In genomic region chr5:21255551-21256132, GRCm38 (mm10) we compare ENCODE assay signal across 13 mouse cellular contexts.
A peak's percentile ranks its signal among the peaks of the same experiment; 100 is the strongest.
DNase-seq lines count a peak whose midpoint lies in the region; ATAC-seq and TF ChIP-seq lines count a peak whose summit lies in the region.
"Had no signal": no experiment of that assay in that cellular context is flagged by ENCODE, and none has a peak within 500 bp of the region (broad histone marks: within the 10 kb centered on the region; RNA-seq: fewer than 3 reads in every experiment).

No protein-coding gene starts in this region.

- no peak overlapping the region for H3K27ac ChIP-seq in hindbrain, postnatal 0 days
- H3K27ac ChIP-seq: forebrain, embryonic 15.5 days; limb, embryonic 12.5 days had no signal

- WGBS in hindbrain, postnatal 0 days: 86% methylated on average over 5 of the region's 5 CpGs

- H3K4me3 ChIP-seq in hindbrain, postnatal 0 days (ENCODE audit: low read length): no peak overlapping the region
- H3K4me3 ChIP-seq: forebrain, embryonic 15.5 days; limb, embryonic 12.5 days had no signal

- peak; percentile 80 for ATAC-seq in inflammation-experienced regulatory T-cells, adult 6 months
- no peak for ATAC-seq in hindbrain, postnatal 0 days
- ATAC-seq: forebrain, embryonic 15.5 days had no signal

- intact Hi-C loops in left cerebral cortex, postnatal 25 days (cut with DNase I): no loop called here

- H3K4me1 ChIP-seq in hindbrain, postnatal 0 days (ENCODE audit: insufficient read depth, low read length): no peaks in the 10 kb centered on the region
- H3K4me1 ChIP-seq: forebrain, embryonic 15.5 days; limb, embryonic 12.5 days had no signal

- no peaks in the 10 kb centered on the region for H3K9me3 ChIP-seq in hindbrain, postnatal 0 days (ENCODE audit: low read length)
- H3K9me3 ChIP-seq: forebrain, embryonic 15.5 days; limb, embryonic 12.5 days had no signal

- no peak overlapping the region for H3K4me2 ChIP-seq in hindbrain, postnatal 0 days (ENCODE audit: low read depth, low read length)
- H3K4me2 ChIP-seq: forebrain, embryonic 15.5 days; limb, embryonic 12.5 days had no signal

- DNase-seq in lung, adult 18-20 months: peak; percentile 34 to 44
- no peak for DNase-seq in lung, postnatal 10 days
- DNase-seq in spleen, adult 12 weeks (ENCODE audit: low spot score): peak; percentile 14
- DNase-seq in thymus, postnatal 36 days: peak; percentile 53 to 58
- no peak for DNase-seq in left cerebral cortex, postnatal 25 days (ENCODE audit: low spot score in 2 of 2)
- DNase-seq in hindbrain, postnatal 0 days (ENCODE audit: low spot score): no peak
- DNase-seq in embryo, embryonic 10.5 days (ENCODE audit: low spot score): no peak
- DNase-seq: kidney, postnatal 4 days; midbrain, embryonic 14.5 days; right cerebral cortex, postnatal 4 days had no signal

- H3K27me3 ChIP-seq in hindbrain, postnatal 0 days (ENCODE audit: insufficient read depth, low read length): no peaks in the 10 kb centered on the region
- H3K27me3 ChIP-seq: forebrain, embryonic 15.5 days; limb, embryonic 12.5 days had no signal

- H3K36me3 ChIP-seq in hindbrain, postnatal 0 days (ENCODE audit: insufficient read depth, low read length): no peaks in the 10 kb centered on the region
- H3K36me3 ChIP-seq: forebrain, embryonic 15.5 days; limb, embryonic 12.5 days had no signal

- TF ChIP-seq CTCF in hindbrain, postnatal 0 days (IDR thresholded peaks at IDR 0.05; ENCODE audit: low read depth): no peak

- H3K9ac ChIP-seq in hindbrain, postnatal 0 days (replicated peaks; ENCODE audit: low read length): no peak overlapping the region
- H3K9ac ChIP-seq: forebrain, embryonic 15.5 days; limb, embryonic 12.5 days had no signal

Comparison
In these comparisons a context has a peak if more than half of its experiments do, and no peak if none do; other contexts are left out.
1. DNase-seq: peak in lung, adult 18-20 months (2 of 2), spleen, adult 12 weeks (single experiment) and thymus, postnatal 36 days (2 of 2); none in lung, postnatal 10 days (single experiment), left cerebral cortex, postnatal 25 days (0 of 2), hindbrain, postnatal 0 days (single experiment) and embryo, embryonic 10.5 days (single experiment).